Mouse (Mus musculus) heart, postnatal 0 days (tissue): ENCODE data around the gene Chchd6.

Source experiments
- CTCF ChIP-seq: IDR thresholded peaks from 2 replicates; pipeline ENCODE4 v1.5.1; 2016; ENCODE audit warnings: antibody characterized with exemption, control low read depth, low read depth
- EP300 ChIP-seq: IDR thresholded peaks from 2 replicates; pipeline ENCODE4 v1.6.1; 2016; ENCODE audit warnings: antibody characterized with exemption, low read depth

DNA sequence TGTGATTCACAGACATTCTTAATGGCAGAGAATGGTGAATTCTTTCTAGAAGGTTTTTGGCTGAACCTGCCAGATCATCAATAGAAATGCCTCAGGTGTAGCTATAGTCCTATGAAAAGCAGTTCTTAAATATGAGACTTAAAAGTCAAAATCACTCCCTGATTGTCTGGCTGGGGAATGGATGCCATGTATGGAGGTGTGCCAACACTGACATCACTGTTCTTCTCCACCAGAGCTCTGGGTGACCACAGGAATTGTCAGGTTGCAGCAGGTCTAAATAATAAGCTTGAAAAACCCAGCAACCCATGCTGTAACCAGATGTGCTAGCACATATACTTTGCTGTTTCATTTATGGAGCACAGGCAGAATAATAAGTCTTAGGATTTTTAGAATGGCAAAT is 87.2 kb downstream of the Chchd6 start:
- no peak for TF ChIP-seq CTCF
- no peak for TF ChIP-seq EP300
